Mouse (Mus musculus) right cerebral cortex, postnatal 4 days (tissue): ENCODE measurements around the gene Ifrd1.
A peak's percentile ranks its signal among the peaks of the same experiment; 100 is the strongest.

Experiments used
- DNase-seq: peaks from one replicate; pipeline ENCODE4 v3.0.0-alpha.2; 2022

Ifrd1 gene

GRCm38 (mm10) chr12:40239161-40239560, 9.1 kb downstream of the Ifrd1 start:
- DNase-seq = no peak

- DNase-seq = no peak
These were observed 16.1 kb downstream of the Ifrd1 start for GRCm38 (mm10) chr12:40232231-40232630.

- DNase-seq = no peak
These were observed 16.7 kb downstream of the Ifrd1 start for GRCm38 (mm10) chr12:40231632-40232031.

- no peak for DNase-seq
These were observed 24.0 kb downstream of the Ifrd1 start for GRCm38 (mm10) chr12:40224171-40224880.

- DNase-seq = no peak
These were observed 24.6 kb downstream of the Ifrd1 start for GRCm38 (mm10) chr12:40223676-40224075.

- DNase-seq = peak; percentile 99
These were observed 25.2 kb downstream of the Ifrd1 start for GRCm38 (mm10) chr12:40223082-40223619.

- peak; percentile 87 for DNase-seq
These were observed 25.8 kb downstream of the Ifrd1 start for GRCm38 (mm10) chr12:40222251-40223081.

- no peak for DNase-seq
These were observed 26.7 kb downstream of the Ifrd1 start for GRCm38 (mm10) chr12:40221611-40222010.

- no peak for DNase-seq
These were observed 27.4 kb downstream of the Ifrd1 start for GRCm38 (mm10) chr12:40220896-40221295.

GRCm38 (mm10) chr12:40220001-40220570, 28.2 kb downstream of the Ifrd1 start:
- peak; percentile 11 for DNase-seq

GRCm38 (mm10) chr12:40218430-40218945, 29.8 kb downstream of the Ifrd1 start:
- DNase-seq = no peak

- DNase-seq = no peak
These were observed 30.5 kb downstream of the Ifrd1 start for GRCm38 (mm10) chr12:40217776-40218175.

- DNase-seq = no peak
These were observed 33.1 kb downstream of the Ifrd1 start for GRCm38 (mm10) chr12:40214888-40215876.

GRCm38 (mm10) chr12:40209049-40209448, 39.3 kb downstream of the Ifrd1 start:
- DNase-seq = no peak

- DNase-seq = no peak
These were observed 40.4 kb downstream of the Ifrd1 start for GRCm38 (mm10) chr12:40207909-40208308.

GRCm38 (mm10) chr12:40202161-40203035, 45.9 kb downstream of the Ifrd1 start:
- no peak for DNase-seq

- no peak for DNase-seq
These were observed 47.6 kb downstream of the Ifrd1 start for GRCm38 (mm10) chr12:40200484-40201235.

- DNase-seq = peak; percentile 50
These were observed 48.4 kb downstream of the Ifrd1 start for GRCm38 (mm10) chr12:40199795-40200402.

GRCm38 (mm10) chr12:40199302-40199701, 49.0 kb downstream of the Ifrd1 start, which contains the start of gene Lsmem1:
Gene Lsmem1 (minus strand): TSS chr12:40199490.
- no peak for DNase-seq

GRCm38 (mm10) chr12:40198427-40198826, 49.9 kb downstream of the Ifrd1 start:
- DNase-seq = no peak
